Mouse (Mus musculus) ovary, postnatal 14 days (tissue): Measurements from ENCODE around the gene Dbx2.
A peak's percentile ranks its signal among the peaks of the same experiment; 100 is the strongest.

Source experiments
- DNase-seq: peaks from one replicate; pipeline ENCODE4 v3.0.0; 2022; ENCODE audit warnings: low spot score

Dbx2 gene

GRCm38 (mm10) chr15:95622797-95623196 is 33.0 kb downstream of the Dbx2 start:
- DNase-seq = no peak

GRCm38 (mm10) chr15:95612600-95612999 is 43.2 kb downstream of the Dbx2 start:
- no peak for DNase-seq

GRCm38 (mm10) chr15:95601179-95601578 is 54.6 kb downstream of the Dbx2 start:
- no peak for DNase-seq

- peak; percentile 2 for DNase-seq
Measured at GRCm38 (mm10) chr15:95598630-95599029, 57.1 kb downstream of the Dbx2 start.

GRCm38 (mm10) chr15:95586906-95587305 is 68.9 kb downstream of the Dbx2 start:
- no peak for DNase-seq

DNA sequence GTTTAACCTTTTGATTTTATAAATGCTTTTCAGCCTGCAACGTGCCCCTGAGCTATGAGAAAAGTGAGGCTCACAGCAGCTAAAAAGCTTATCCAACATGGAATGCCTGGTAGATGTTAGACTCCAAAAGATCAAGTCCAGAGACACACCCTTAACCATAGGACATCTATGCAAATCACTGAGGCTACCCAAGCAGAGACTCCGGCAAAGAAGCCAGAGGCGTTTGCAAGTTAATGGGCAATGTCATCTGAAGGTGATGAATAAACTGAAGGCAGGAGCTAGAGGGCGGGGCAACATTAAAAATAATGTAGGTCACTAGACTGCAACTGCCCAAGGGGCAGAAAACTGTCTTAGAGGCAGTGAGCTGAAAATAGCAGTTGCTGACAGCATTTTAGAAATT is 70.9 kb downstream of the Dbx2 start:
- DNase-seq = no peak

- DNase-seq = peak; percentile 58
Measured at GRCm38 (mm10) chr15:95574661-95575060, 81.1 kb downstream of the Dbx2 start.
